Mouse (Mus musculus): ENCODE data around the gene Slc35g3.

GRCm38 (mm10) chr11:69777504-69778257 lies 15.9 kb upstream of the Slc35g3 start:
- no peak for TF ChIP-seq CTCF (IDR thresholded peaks at IDR 0.05; ENCODE audit: control insufficient read depth, insufficient read depth, insufficient replicate concordance, low read depth, low read length)
- TF ChIP-seq POLR2A (IDR thresholded peaks at IDR 0.05; ENCODE audit: control insufficient read depth, low read depth, low read length): no peak

All from testis, adult 2 months (tissue).